Mouse (Mus musculus) left cerebral cortex, adult 2 months (tissue): ENCODE measurements at regions not wholly inside any gene's neighbourhood (a gene's known extent, or its start where the extent isn't known, plus 50 kb on each side); places are given as distances from the start of the nearest gene placed in this dataset.

Source experiments
- DNase-seq, 2 experiments: peaks; one replicate each; pipeline ENCODE4 v3.0.0; 2021 to 2022; ENCODE audit warnings: low spot score in 2 of 2, mixed read lengths in 1 of 2; ENCODE audit errors: extremely low spot score in 1 of 2
- H3K27ac ChIP-seq: fragments of 200-600 bp; 2 replicates; pipeline ENCODE4 v1.8.1; 2022
- H3K4me3 ChIP-seq: fragments of 200-600 bp; 2 replicates; pipeline ENCODE4 v1.8.1; 2022
- CTCF ChIP-seq: fragments of 200-600 bp; IDR thresholded peaks from 2 replicates; pipeline ENCODE4 v1.8.1; 2022; ENCODE audit warnings: antibody characterized with exemption, mild to moderate bottlenecking, moderate library complexity
- intact Hi-C: fragments of 180-260 bp; cut with DNase I; formaldehyde crosslinking; loops from one replicate; pipeline ENCODE4 v1.15.1; 2025

DNA sequence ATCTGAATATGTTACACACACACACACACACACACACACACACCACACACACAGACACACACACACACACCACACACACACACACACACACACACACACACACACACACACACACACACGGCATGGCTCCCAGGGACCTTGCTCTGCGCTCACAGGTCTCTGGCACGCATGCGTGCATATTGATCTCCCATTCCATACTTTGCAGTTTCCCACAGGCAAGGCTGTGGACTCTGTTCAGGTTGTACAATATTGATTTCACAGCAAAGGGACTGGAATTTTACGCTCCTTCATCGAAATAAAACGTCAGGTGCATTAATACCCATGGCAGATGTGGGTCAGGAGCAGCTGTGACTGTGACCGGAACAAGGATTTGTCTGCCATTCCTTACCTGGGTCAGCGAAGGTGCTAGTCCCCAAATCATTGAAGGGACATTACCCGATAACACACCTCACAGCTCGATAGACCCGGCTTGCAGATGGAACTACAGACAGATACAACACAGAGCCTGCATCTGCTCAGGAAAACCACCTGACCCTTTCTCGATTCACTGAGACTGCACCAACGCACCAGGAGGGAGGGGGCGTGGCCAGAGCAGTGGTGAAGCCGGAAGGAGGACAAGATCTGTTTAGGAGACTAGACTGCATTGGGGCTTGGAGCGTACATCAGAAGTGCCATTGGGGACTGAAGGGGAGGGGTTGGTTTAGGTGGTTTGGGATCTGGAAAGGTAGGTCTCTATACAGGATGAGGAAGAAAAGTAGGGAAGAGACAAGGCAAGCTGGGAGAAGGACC is 91.1 kb upstream of the Sulf2 start:
- DNase-seq, result no peak
- TF ChIP-seq CTCF, result no peak
- intact Hi-C loops, result no loop called here

DNA sequence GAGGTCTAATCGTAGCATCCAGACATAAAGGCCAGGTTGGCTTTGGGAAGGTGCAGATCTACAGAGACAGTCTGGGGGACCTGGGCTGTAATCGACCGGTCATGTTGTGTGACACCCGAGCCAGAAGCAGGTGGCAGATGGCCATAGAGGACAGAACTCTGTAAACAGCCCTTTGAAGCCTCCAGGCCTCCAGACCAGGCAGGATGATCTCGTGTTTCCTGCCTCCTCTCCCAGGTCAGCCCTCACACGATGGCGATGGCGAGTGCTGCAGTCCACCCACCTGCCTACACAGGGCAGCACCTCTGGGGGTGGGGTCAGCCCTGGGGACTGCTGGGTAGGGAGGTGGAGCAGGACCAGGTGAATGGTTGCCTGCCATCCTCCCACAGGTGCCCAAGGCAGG is 89.8 kb upstream of the Sulf2 start:
- intact Hi-C loops, result no loop called here
- Histone ChIP-seq H3K4me3 (no peak overlapping the region), H3K27ac (no peak overlapping the region)
- no peak for TF ChIP-seq CTCF
- DNase-seq, result no peak

More for the DNA sequence above, 91.1 kb upstream of the Sulf2 start:
- no peak overlapping the region for H3K27ac ChIP-seq
- no peak overlapping the region for H3K4me3 ChIP-seq

DNA sequence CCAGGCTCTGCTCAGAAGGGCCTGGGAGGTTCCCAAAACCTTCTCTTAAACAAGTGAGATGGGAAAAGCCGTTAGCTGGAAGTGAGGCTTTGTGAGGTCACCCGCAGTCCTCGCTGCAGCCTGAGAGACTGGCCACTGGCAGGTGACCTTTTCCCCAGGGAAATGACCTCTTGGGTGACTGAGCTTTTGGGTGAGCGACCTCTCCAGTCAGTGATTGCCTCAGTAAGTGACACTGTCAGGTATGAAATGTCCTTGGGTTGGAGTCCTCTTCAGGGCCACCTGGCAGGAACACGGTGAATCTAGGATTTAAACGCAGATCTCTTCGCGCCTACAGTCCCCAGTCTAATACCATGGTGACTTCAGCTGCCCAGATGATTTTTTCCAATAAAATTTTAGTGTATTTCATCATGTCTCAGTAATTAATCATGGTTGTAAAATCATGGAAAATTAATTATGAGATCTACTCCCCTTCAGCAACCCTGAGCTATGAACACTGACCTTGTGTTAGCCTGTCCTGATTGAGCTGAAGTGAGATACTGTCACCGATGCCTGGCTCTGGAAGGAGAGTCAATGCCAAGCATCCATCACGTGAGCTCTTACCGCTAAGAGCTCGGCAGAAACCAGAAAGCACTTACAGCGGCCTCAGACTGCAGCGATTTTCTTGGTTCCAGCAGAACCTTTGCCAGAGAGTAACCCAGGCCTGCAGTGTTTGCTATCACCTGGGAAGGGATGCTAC is 87.5 kb upstream of the Sulf2 start:
- no peak for DNase-seq
- intact Hi-C loops, result loop anchor here (5.0 kb wide), 1 partner anchor 189 kb away; no protein-coding TSS in a partner anchor
- no peak overlapping the region for H3K27ac ChIP-seq
- H3K4me3 ChIP-seq, result no peak overlapping the region
- no peak for TF ChIP-seq CTCF

DNA sequence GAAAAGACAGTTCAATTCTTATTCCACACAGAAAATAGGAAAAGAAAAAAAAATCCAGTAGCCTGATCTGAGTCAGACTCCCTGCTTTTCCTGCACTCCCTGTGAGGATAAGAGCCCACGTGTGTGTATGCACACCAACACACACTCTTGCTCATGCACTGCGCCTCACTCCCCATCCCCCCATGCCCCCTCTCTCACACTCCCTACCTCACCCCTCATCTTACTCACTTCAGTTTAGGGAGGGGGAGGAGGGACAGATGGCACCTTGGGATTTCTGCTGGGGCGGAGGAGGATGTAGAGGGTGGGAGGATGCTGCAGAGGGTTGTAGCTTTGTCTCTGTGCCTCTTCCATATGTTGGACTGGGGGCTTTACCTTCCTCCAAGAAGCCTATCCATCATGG is 85.8 kb upstream of the Sulf2 start:
- intact Hi-C loops, result loop anchor here (1.0 to 5.0 kb wide), 2 partner anchors 76 to 191 kb away; no protein-coding TSS in a partner anchor

DNA sequence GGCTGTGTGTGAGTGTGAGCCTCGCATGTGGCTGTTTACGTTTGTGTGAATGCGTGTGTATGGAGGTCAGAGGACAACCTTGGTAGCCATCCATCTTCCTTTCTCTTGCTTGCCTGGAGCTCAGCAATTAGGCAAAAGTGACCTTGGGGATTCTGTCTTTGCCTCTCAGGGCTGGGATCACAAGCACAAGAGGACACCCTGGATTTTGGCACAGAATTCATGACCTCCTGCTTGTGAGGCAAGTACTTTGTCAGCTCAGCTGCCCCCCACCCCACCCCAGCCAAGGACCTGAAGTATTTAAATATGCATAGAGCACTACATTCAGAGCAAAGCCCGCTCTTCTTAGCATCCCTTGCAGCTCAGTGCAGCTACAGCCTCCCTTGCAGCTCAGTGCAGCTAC is 84.6 kb upstream of the Sulf2 start:
- intact Hi-C loops, result loop anchor here (5.0 kb wide), 1 partner anchor 192 kb away; no protein-coding TSS in a partner anchor
- TF ChIP-seq CTCF, result no peak
- Histone ChIP-seq H3K27ac (no peak overlapping the region), H3K4me3 (no peak overlapping the region)
- no peak for DNase-seq

More for the DNA sequence above, 85.8 kb upstream of the Sulf2 start:
- no peak for TF ChIP-seq CTCF
- Histone ChIP-seq H3K27ac (no peak overlapping the region), H3K4me3 (no peak overlapping the region)
- DNase-seq, result peak; percentile 65 to 68

DNA sequence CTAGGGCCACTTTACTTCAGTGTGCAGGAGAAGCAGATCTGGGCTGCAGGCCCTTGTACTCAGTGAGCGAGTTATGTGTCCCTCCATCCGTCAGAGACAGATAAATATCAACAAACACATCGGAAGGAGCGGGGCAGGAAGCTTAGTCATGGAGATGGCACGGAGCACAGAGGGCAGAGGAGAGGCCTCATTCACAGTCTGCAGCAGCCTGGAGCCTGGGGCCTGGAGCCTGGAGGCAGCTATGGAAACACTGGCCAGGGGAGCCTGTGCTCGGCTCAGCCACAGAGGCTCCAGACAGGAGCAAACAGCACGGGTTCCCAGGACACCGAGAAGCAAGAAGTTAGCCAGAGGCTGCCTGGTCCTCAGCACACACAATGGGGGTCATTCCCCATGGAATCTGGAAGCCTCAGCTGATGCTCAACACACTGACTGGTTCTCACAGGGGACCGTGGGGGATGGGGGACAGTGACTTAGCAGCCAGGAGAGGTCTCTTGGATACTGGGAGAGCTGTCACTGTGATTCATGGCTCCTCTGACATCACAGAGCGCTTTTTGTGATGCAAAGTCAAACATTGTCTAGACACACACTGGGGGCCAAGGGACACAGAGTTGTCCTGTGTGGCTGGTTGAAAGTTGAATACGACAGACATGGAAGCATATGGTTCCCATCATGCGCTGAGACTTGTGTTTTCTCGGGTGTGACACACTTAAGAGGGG is 82.2 kb upstream of the Sulf2 start:
- DNase-seq, result no peak
- TF ChIP-seq CTCF, result no peak
- intact Hi-C loops, result no loop called here
- Histone ChIP-seq H3K27ac (no peak overlapping the region), H3K4me3 (no peak overlapping the region)

DNA sequence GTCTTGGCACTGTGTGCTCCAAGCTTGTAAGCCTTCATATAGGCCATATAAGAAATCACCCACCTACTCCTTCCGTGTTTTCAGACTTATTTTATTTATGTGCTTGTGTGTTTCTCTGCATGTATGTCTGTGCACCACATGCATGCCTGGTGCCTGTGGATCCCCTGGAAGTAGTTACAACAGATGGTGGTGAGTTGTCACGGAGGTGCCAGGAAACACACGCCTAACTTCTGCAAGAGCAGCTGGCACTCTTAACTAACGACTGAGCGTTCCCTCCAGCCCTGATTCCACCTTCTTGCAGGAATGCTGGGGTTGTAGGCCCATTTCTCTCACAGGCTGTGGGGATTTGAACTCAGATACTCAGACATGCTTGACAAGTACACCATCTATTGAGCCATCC is 80.6 kb upstream of the Sulf2 start:
- no peak for TF ChIP-seq CTCF
- DNase-seq, result no peak
- Histone ChIP-seq H3K4me3 (no peak overlapping the region), H3K27ac (no peak overlapping the region)
- intact Hi-C loops, result no loop called here

DNA sequence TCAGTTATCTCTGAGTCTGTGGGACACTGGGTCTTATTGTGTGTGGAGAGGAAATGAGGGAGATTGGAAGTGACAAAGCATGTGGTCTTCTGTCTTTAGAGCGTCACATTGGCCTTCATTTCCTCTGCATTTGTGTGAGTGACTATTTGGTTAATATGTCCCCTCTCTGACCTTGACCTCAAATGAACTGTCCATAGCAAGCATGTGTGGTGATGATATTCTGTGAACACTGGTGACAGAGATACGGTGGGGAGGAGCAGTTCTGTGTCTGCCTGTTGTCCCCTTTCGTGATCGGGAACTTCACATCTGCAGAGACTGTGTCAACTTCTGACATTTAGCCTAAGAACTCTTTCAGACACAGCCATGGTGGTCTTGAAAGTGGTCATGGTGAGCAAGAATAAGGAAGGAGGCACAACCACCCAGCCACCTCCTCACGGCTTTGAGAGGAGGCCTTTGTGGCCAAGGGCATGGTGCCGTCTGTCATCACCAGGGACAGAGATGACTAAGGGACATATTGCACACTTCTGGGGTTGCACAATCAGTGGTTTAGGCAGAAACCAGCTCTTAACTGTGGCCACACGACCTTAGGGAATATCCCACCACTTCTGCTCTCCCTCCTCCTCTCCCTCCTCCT is 79.2 kb upstream of the Sulf2 start:
- no peak for DNase-seq
- TF ChIP-seq CTCF, result no peak
- intact Hi-C loops, result no loop called here
- H3K4me3 ChIP-seq, result no peak overlapping the region
- no peak overlapping the region for H3K27ac ChIP-seq

DNA sequence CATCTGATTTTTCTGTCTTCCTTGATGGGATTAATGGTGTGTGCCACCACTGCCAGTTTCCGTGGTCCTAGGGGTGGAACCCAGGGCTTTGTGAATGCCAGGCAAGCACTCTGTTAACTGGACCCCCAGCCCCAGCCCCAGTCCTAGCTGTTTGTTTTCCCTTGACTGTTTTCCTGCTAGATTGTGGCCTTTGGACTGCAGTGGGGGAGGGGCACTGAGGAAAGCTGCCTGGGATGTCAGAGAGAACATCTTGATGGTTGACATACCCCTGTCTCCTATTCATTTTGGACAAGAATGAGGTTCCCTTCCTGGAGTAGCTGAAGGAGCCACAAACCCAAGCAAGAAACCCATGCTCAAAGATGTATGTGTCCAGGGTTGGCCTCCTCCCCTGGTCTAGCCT is 77.8 kb upstream of the Sulf2 start:
- Histone ChIP-seq H3K27ac (no peak overlapping the region), H3K4me3 (no peak overlapping the region)
- intact Hi-C loops, result no loop called here
- no peak for TF ChIP-seq CTCF
- DNase-seq, result no peak

DNA sequence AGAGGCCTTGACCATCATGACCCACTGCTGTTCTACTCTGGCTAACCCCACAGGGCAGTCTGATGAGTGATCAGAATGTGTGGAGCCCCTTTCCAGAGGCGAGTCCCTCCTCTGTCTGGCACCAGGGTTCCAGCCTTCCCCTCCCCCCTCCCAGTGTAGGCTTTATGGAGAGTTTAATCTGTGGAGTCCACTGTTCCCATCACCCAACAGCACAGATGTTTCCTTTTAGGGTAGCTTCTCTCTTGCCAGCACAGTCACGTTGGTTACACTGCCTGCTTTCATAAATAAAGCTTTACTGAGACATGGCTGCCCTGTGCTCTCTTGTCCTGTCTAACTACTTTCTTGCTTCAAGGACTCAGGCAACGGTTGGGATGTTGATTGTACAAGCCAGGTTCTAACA is 76.9 kb upstream of the Sulf2 start:
- intact Hi-C loops, result no loop called here
- Histone ChIP-seq H3K27ac (no peak overlapping the region), H3K4me3 (no peak overlapping the region)
- TF ChIP-seq CTCF, result no peak
- DNase-seq, result no peak

DNA sequence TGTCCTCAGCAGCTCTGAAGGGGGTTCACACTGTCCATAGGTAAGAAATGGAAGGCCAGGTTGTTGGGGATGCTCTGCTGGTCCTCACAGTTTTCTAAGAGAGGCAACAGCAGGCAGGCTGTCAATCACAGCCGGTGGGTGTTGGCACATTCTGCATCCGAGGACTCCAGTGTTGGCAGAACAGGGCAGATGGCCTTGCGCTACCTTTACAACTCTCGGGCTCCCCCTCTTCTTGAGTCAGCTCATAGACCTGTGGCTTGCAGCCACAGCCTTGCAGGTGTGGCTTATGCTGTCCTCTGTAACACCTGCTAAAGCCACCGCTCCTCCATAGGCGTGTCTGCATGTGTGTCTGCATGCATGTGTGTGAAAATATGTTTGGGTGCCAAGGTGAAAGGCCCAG is 75.2 kb upstream of the Sulf2 start:
- no peak for TF ChIP-seq CTCF
- Histone ChIP-seq H3K4me3 (no peak overlapping the region), H3K27ac (no peak overlapping the region)
- DNase-seq, result no peak
- intact Hi-C loops, result no loop called here

DNA sequence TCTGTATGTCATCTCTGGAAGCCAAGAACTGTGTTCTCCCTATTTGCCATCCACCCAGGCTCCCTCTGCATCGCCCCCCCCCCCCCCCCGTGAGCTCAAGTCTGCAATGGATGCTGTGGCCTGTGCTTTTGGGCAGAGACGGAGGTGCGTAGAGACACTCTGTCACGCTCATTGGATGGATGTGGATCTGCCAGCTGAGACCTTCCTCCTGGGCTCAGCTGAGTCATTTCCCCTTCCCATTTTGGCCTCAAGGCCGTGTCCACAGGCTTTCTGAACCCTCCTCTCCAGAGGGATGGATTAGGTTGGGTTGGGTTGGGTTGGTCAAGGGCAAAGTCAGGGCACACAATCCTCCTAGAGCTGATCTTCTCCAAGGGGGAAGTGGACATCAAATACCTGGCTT is 72.9 kb upstream of the Sulf2 start:
- Histone ChIP-seq H3K27ac (no peak overlapping the region), H3K4me3 (no peak overlapping the region)
- no peak for DNase-seq
- intact Hi-C loops, result no loop called here
- TF ChIP-seq CTCF, result no peak
